Mouse (Mus musculus) testis, postnatal 10 days (tissue): Measurements from ENCODE around the gene Tbx1.

Experiments used
- DNase-seq: peaks from one replicate; pipeline ENCODE4 v3.0.0; 2021; ENCODE audit warnings: low spot score

Tbx1 gene

GRCm38 (mm10) chr16:18586906-18587546, 3.4 kb downstream of the Tbx1 start:
- DNase-seq: no peak

DNA sequence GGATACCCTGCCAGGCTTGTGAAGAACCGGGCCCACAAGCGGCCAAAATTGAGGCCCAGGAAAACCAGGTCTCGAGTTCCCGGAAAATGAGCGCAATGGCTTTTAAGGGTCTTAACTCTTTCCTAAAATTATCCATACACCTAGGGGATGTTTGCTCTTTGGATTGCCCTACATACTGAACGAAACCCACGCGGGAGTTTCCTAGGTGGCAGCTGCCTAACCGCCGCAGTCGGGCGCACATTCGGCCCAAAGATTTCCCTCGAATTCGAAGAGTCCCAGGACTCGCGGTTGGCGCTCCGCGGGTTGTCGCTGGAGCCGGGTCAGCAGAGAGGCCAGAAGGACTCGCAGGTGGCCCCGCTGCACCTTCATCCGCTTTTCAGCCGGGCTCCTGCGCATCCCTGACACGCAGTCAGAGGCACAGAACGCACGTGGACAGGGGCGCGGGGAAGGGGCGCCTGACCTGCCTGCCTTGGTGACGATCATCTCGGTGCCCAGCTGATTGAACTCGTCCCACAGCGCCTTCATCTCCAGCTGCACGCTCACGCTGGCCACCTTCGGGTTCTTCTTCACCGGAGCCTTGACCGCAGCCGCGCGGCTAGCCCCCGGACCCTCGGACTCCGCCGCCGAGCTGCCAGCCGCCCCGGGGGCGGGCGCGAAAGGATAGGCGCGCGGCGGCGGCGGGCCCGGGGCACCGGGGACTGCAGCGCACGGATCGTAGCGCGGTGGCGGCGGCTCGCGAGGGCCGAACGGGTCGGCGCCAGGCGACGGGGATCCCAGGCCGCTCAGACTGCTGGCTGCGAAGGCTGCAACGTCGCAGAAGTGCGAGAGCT, 4.2 kb downstream of the Tbx1 start:
- no peak for DNase-seq

- DNase-seq: no peak
Observed at GRCm38 (mm10) chr16:18585676-18586075, 4.8 kb downstream of the Tbx1 start.

DNA sequence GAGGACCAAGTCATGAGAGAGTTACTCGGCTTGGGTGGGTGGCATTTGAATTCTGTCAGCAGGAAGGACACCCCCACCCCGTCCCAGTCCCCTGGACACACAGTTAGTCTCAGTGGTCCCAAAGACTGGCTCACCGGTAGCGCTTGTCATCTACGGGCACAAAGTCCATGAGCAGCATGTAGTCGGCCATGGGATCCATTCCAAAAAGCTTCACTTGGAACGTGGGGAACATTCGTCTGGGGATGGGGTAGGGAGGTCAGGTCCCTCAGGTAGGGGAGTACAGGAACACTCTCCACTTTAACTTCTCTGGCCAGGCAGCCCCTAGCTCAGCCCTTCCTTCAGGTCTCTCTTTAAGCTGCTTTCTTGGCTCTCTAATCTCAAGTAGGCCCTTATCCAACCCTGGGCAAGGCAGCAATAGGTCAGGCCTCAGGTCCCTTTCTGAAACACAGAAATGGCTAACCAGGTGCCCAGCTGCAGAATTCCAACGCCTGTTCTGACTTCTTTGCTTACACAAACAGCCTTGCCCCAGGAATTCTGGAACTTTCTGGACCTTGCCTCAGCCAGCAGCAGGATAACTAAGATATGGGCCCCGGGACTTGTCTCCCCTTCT, 5.5 kb downstream of the Tbx1 start:
- DNase-seq: no peak

DNA sequence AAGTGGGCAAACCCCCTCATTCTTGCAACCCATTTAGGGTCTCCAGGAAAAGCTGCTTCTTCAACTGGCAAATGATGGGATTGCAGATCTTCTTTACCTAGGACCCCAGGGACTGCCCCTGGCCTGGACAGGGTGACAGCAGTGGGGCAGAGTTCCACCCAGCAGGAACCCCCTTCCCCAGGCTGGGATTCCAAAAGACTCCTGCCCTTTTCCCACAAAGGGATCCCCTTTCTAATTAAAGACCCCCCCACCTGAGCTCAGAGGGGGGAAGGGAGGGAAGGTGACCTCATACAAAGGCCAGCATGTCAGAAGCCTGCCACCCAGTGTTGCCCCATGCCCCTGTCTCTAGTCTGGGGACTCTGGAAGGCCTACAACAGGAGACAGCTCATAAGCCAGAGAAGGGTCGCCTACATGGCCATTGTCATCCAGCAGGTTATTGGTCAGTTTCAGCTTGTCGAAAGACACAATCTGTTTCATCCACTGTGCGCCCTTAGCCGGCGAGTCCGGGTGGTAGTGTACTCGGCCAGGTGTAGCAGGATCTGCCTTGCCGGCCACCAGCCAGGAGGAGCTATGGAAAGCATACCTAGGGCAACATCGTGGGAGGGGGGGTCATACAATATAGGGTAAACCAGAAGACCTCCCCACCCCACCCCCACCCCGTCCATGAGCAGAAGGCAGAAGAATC, 6.7 kb downstream of the Tbx1 start:
- no peak for DNase-seq

DNA sequence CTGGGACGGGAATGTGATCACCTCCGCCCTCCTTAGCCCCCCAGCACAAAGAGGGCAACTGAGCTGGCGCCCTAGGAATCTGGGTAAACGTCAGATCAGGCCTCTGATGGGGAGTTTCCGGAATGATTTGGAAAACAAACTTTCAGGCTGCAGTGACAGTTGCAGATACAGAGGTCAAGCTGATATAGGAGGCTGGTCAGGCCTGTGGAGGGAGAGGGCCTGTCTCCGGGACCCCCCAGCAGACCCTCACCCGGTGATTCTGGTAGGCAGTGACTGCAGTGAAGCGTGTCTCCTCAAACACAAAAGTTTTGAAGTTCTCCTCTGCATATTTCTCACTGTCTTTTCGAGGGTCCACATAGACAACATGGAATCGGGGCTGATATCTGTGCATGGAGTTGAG, 7.3 kb downstream of the Tbx1 start:
- no peak for DNase-seq

DNA sequence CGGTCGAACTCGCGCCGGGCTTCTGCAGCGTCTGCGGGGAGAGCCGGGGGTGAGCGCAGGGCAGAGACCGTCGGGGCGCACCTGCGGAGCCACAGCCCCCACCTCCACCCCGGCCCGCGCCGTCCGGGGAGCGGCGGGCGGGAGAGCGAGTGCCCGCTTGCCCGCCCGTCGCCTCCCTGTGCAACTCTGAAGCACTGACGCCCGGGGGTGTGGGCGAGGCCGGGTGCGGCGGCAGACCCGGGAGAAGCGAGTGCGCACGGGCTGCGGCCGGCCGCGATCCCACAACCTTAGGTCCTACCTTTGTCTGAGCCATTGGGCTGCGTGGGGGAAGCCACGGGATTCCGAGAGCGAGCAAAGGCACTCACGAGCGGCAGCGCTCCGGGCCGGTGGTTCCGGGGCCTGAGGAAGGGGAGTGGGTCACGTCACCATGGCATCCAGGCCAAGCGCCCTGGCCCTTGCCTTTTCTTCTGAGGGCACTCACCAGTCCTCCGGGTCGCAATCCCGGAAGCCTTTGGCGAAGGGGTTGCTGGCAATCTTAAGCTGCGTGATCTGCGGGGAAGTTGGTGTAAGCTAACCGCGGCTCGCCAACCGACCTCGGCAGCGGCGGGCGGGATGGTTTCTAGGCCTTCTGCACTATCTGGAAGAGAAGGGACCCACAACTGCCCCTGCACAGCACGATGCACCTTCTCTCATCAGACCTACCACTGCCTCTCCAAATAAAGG, 7.9 kb downstream of the Tbx1 start:
- no peak for DNase-seq

GRCm38 (mm10) chr16:18581623-18582205, 8.8 kb downstream of the Tbx1 start:
- DNase-seq: no peak

DNA sequence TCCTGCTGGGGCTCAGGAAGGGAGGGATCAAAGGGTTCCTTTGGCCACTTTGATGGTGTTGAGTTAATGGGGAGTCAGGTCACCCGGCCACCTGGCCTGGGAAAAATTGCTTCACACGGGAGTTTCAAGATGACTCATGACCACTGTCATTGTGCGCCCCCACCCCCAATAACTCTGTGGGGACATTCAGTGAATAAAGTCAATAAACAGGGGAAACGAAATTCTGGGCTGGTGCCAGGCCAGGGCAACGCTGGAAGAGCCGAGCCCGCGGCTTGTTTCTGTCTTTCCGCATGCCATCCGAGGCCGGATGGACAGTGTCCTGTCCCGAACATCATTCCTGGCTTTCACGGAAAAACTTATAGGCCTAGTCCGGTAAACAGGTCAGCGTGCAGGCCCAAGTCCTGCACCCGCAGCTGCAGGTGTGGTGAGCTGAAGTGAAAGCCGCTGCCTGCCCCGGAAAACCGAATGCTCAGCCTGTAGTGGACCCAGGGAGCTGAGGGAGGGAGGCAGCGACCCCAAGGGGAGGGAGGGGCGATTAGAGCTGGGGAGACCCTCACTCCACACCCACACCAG, 9.3 kb downstream of the Tbx1 start:
- DNase-seq: peak; percentile 63

- DNase-seq: no peak
Observed at GRCm38 (mm10) chr16:18580389-18580788, 10.1 kb downstream of the Tbx1 start.

DNA sequence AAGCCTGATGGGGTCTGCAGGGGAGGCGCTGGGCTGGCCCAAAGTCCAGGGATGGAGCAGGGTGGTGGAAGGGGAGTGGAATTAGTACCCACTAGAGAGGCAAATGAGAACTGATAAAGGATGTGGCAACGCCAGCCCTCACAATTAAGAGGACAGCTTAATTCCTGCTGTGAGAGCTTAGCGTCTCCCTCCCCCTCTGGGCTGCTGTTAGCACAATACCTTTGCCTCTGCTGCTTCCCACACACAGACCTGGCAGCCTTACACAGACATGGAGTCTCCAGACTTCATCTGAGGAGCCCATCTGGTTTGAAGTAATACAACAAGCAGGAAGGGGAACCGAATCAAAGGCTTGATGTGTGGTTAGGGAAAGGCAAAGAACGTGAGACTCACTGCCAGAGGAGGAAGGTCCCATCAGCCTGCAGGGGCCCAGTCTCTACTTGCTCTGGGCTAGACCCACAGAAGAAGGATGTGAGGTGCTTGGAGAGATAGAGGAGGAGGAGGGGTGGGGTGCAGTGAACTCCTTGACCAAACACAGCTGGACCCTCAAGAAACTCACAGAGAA, 12.8 kb downstream of the Tbx1 start:
- DNase-seq: no peak

- no peak for DNase-seq
Observed at GRCm38 (mm10) chr16:18577071-18577470, 13.4 kb downstream of the Tbx1 start.

DNA sequence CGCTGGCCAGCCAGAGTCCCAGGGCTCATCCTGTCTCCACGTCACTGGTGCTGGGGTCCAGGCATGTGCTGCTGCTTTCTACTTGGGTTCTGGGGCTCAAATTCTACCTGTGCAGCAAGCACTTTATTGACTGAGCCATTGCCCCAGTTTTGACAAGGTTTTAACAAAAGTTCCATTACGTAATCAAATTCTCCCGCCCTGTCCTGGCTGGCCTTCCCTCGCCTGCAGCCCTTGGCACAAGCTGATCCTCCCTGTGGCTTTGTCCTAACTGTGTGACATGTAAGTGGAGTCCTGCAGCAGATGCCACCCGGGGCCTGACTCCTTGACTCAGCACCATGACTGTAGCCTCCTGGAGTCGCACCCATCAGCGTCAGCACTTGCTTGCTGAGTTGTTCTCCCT, 16.3 kb downstream of the Tbx1 start:
- DNase-seq: no peak

DNA sequence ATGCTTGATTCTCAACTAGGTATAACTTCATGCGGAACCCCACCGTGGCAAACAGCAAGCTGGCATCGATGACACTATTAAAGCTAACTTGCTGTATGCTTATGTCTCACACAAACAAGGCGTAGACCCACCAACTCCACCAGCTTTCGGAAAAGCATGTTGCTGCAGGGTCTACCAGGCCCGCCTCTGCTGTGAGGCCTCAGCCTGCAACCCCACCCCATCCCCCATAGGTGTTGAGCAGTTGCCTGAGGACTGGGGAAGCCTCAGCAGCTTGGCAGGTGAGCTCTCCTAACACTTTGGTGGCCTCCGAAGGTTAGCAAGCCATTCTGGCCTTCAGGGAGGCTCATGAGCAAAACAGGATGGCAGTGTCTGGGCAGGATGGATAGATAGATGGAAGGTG, 21.9 kb downstream of the Tbx1 start:
- DNase-seq: no peak

DNA sequence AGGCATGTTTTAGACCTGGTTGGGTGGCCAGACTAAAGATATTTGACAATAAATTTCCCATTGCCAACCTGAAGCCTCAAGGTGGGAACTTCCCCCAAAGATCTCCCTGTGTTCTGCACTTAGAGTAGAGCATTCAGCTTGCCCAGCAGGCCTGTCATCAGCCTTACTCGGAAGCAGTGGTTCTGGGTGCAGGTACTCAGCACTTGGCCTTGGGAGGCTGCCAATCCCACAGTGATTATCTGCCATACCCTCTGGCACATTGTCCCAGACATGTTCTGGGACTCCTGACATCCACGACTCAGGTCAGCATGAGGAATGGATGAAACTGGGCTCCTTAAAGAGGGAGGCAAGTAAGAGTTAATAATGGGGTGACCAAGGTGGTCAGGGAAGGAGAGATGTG, 26.0 kb downstream of the Tbx1 start:
- no peak for DNase-seq

GRCm38 (mm10) chr16:18556461-18556860, 34.0 kb downstream of the Tbx1 start:
- no peak for DNase-seq

GRCm38 (mm10) chr16:18555235-18555935, 35.1 kb downstream of the Tbx1 start:
- no peak for DNase-seq

GRCm38 (mm10) chr16:18554721-18555120, 35.8 kb downstream of the Tbx1 start:
- no peak for DNase-seq

DNA sequence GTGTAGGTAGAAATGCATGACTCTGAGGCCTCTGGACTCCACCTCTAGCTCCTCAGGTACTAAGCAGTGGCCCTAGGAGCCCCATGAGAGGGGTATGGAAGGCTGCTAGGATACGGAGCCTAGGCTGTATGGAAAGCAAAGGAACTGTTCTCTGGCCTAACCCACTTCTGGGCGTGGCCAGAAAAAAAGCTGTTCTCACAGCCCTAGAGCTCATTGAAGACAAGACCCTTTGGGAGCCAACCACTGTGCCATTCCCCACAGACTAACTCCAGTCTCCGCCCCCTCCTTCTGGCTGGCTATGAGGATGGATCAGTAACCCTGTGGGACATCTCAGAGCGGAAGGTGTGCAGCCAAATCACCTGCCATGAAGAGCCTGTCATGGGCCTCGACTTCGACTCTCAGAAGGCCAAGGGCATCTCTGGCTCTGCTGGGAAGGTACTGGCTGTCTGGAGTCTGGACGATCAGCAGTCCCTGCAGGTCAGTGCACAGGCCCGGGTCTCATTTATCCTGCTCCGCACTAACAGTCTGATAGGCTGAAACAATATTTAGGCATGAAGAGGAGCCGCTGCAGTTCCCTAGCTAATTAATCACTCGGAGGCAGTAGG, 38.3 kb downstream of the Tbx1 start:
- no peak for DNase-seq

- DNase-seq: no peak
Observed at GRCm38 (mm10) chr16:18551604-18552003, 38.9 kb downstream of the Tbx1 start.
